Mouse (Mus musculus): ENCODE results near the gene Ankrd44.

Gene Ankrd44

DNA sequence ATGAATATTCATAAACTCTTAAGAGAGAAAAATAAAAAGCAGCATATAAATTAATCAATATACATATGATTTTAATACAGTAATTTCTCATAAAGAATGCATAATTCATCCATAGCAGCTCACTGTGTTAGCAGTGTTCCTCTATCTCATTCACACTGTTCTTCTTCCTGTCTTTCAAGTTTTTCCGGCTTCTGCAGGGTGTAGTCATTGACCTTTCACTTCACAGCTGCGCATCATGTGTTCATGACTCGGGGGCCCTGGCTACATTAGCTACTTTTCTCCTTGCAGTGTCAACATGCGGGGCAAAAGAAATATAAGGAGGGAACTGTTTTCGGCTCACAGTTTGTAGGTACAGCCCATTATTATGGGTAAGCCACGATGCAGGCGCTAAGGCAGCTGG, 314.3 kb downstream of the Ankrd44 start:
- TF ChIP-seq GATA4 (IDR thresholded peaks at IDR 0.05; ENCODE audit: insufficient replicate concordance, low read length), result no peak

DNA sequence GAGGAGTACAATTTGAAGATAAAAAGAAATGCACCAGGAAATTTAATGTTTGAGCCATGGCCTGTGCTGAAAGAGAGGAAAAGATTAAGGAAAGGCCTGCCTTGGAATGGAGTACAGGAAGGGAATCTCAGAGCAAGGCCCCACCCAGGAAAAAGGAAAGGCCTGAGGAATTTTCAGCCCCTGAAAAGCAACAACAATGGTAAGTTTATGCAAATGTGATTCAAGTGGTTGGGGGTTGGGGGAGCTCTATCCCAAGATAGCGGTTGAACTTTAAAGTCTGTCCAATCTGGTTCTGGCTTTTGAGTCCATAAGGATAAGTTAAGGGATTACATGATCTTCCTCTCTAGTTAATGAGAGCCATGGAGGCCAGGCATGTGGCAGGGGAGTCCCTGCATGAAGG, 319.3 kb downstream of the Ankrd44 start:
- no peak for TF ChIP-seq GATA4 (IDR thresholded peaks at IDR 0.05; ENCODE audit: insufficient replicate concordance, low read length)

DNA sequence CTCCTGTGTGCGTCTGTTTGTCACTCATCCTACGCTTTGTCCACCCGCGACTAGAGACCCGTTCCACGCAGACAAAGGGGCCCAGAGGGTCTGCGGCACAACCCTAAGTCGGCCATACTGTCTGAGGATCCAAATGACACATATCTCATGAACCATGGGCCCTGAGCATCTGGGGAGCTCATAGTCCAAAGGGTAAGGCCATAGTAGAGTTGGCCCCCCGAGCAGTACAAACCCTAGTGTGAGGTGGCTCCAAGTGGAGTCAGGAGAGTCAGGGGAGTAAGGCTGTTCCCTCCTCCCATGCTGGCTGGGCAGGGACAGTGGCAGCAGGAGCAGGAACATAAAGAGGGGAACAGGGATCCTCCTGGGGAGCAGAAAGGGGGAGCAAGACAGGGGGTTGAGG, 324.5 kb downstream of the Ankrd44 start:
- TF ChIP-seq GATA4 (IDR thresholded peaks at IDR 0.05; ENCODE audit: insufficient replicate concordance, low read length), result no peak

- no peak for TF ChIP-seq GATA4 (IDR thresholded peaks at IDR 0.05; ENCODE audit: insufficient replicate concordance, low read length)
These were observed 325.9 kb downstream of the Ankrd44 start for GRCm38 (mm10) chr1:54600275-54600674.

- no peak for TF ChIP-seq GATA4 (IDR thresholded peaks at IDR 0.05; ENCODE audit: insufficient replicate concordance, low read length)
These were observed 328.5 kb downstream of the Ankrd44 start for GRCm38 (mm10) chr1:54597594-54598217.

- no peak for TF ChIP-seq GATA4 (IDR thresholded peaks at IDR 0.05; ENCODE audit: insufficient replicate concordance, low read length)
These were observed 330.0 kb downstream of the Ankrd44 start for GRCm38 (mm10) chr1:54596151-54596550.

Data from liver, adult (tissue).